Mouse (Mus musculus) telencephalon, adult 2 months (tissue): ENCODE results near the gene Olfr220.
A peak's percentile ranks its signal among the peaks of the same experiment; 100 is the strongest.

Source experiments
- DNase-seq: peaks from one replicate; pipeline ENCODE4 v3.0.0-alpha.2; 2011; ENCODE audit warnings: low read depth, low spot score

Olfr220 gene

DNA sequence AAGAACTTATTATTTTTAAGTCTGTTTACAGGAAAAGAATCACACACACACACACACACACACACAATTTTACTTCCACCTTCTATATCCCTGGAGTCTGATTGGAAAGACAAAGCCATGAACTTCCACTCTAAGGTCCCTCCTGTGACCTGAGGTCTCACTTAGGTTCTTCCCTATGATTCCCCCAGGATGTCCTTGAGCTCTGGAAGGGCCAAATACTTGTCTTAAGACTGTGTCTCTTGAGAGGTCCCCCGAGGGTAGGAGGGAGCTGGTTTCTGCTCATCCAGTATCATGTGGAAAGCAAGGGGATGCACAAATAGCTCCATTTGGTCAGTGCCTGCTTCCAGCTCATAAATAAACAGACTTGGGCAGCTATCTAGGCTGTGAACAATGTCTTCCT is at the start of gene Olfr220:
Gene Olfr220 (plus strand): TSS at position 301 of the 400 bp plus-strand sequence.
- DNase-seq: no peak

DNA sequence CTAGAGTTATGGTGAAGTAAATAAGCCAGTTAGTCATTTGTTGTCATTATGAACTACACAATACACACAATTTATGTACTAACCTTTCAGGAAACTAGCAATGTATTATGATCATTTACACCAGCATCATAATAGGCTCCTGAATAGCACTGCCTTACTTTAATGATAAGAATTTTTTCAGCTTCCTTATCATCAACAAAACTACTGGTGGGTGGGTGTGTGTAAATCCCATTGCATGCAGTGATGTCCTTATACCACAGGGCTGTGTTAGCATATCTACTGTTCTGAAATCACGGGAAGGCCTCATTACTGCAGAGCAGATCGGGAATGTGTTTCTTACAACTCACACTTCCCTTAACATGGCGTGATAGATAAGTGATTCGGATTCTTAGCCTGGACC is 18.9 kb upstream of the Olfr220 start:
- no peak for DNase-seq

DNA sequence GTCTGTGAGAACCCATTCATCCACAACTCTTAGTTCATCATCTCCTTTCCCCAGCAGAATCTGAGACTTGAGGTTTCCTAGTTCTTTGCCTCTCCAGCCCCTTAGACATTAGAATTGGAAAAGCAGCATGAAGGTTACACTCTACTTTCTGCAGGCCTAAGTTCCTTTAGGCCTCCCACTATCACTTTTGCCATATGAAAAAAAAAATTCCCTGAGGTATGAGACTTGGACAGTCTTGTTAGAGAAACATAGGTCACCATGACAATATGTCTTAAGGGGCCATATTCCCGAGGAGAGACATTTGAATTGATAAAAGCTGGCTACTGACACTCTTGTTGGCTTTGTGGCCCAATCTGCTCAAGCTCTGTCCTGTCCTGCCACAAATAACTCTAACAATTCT is 18.1 kb upstream of the Olfr220 start, which contains the start of gene Olfr414:
Gene Olfr414 (plus strand): TSS at position 301 of the 400 bp plus-strand sequence.
- DNase-seq: no peak

DNA sequence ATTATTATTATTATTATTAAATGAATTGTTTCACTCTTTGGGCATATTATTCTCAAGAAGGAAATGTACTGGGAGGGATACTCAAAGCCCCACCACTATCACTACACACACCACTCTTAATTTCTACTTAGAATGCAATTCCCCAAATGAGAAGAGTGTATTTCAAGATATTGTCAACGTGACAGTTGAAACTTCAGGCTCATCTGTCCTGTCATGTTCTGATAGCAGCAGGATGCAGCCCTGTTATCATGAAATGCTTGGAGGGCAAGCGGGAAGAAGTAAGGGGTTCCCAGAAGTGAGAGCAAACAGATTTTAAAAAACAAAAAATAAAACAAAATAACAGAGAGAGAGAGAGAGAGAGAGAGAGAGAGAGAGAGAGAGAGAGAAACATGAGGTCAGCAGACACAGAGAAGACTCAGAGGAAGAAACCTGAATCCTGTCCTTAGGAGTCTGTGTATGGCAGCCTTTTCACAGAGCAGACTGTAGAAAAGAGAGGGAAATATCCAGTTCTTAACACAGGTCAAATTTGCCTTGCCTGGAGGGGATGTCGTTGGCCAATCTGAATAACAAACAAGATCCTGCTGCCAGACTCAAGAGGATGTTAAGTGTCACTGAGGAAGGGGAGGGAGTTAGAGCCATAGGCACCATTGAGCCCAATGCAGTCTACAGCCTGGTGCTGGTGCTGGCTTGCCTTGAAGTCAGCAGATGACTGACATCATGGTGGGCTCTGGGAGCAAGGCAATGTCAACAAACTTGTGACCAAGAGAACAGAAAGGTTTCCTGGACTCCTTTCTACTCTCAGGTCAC is 15.5 kb upstream of the Olfr220 start:
- no peak for DNase-seq

DNA sequence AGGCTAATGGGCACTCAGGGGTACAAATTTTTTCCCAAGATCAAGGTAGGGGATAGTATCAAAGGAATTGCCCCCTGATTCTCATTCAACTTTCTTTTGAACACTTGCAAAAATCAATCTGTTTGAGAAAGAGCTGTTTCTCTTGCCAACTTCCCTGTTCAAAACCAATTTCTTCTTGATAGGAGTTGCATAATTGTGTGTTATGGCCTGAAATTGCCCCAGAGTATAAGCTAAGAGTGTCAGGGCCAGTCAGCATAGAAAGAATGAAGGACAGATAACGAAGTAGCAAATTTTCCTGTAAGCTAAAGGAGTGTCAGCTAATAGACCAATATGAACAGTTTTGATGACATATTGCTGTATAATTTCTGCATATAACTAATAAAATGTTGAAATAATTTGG is 14.5 kb upstream of the Olfr220 start:
- DNase-seq: no peak

DNA sequence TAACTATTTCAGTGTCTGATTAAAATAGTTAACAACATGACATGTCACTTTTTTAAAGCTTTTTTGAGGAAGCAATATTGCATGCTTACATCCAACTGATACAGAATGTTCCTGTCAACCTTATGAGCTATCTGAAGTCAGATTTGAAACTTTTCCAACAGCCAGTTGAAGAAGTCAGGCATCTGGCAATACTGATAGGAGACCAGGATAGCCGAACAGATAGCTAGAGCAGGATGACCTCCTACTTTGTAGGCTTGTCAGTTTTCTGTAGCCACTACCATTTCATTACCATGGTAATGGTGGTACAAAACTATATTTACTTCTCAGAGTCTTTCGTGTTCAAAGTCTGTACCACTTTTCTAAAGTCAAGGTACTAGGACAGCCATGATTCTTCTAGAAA is 13.5 kb upstream of the Olfr220 start:
- DNase-seq: no peak

DNA sequence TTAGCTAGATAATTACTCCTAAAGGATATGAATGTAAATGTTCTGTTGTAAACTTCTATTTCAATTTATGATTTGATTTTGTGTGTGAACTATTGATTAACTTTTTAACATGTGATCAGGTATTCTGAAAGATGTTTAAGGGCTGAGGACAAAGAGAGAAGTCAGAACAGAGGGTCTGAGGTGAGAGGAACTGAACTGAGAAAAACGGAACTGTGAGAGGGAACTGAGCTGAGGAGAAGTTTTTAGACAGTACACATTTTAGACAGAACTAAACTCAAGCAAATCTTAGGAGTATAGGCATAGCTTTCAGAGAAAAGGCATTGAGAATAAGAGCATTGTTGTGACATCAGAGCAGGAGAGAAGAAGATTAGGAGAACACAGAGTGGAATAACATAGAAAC is 7.8 kb upstream of the Olfr220 start:
- DNase-seq: no peak

DNA sequence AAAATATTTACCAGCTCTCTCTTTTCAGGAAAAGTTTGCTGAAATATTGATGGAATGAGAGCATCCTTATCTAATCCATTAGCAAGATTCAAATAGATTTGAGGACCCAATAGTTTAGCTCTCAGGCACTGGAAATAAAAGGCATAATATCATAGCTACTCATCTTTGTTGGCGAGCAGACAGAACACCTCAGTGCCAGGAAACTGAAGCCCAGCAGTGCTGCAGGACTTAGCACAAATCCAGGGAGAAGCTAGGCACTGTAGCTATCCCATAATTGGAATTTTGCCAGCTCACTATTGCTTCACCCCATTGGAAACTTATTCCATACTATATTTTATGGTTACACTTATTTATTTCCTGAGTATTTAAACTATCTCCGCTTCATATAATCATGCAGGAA is 13.2 kb downstream of the Olfr220 start:
- no peak for DNase-seq

DNA sequence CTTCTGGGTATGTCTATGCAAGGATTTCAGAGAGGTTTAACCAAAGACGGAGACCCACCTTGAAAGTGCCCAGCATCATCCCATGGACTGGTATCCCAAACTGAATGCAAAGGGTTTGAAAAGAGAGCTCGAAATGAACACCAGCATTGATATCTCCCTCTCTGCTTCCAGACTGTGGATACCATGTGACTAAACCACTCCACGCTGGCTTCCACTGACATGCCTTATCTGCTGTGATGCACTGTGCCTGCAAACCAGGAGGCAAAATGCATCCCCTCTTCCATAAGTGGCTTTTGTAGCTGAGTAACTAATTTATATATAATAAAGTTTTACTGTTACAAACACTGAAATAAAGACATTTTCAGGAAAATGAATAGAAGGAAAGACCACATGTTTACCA is 23.5 kb downstream of the Olfr220 start:
- no peak for DNase-seq

DNA sequence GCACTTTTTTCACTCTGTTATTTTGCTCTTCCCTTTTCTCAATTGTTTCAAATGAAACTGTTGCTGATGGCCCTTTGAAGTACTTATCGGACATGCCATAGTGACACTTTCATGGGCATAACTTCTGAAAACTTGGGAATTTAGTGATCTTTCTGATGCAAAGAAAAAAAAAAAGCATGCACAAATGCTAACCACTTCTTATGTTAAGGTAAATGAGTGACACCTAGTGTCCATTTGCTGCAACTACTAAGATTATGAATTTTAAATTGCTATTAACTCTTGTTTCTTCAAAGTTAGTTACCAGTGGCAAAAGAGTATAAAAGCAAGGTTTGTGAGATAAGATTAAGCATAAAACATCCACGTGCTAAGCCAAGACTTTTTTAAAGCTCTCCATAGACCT is 24.4 kb downstream of the Olfr220 start:
- peak; percentile 23 for DNase-seq

DNA sequence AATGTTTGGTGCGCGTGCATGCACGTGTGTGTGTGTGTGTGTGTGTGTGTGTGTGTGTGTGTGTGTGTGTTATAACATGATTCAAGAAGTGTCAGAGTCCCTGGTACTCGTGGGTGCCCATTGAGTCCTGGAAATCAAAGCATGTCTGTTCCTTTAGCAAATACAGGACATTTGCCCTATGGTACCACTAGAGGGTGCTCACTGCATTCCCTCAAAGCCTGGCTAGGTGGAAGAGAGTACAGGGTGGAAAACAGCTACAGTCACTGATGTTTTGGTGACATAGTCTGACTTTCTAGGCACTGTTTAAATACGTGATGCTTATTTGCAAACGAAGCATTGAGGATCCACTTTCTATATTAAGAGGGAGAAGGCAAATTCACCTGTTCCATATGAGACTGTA is 27.9 kb downstream of the Olfr220 start:
- DNase-seq: peak; percentile 58

DNA sequence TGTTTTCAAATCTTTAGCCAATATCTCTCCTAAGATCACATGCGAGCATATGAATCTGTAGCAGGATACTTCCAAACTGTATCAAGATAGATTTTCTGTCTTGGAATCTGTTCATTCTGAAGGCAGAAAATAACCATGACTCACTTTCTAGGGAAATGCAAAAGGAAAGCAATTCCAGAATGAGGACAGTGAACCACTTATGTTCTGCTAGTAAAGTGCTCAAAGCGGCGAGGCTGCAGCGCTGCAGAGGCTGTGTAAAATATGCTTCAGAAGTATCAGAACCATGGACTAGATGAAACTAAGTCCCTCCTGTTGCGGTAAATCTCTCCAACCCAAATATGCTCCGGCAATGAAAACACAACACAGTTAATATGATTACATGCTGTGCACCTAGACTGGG is 40.7 kb downstream of the Olfr220 start:
- peak; percentile 68 for DNase-seq

DNA sequence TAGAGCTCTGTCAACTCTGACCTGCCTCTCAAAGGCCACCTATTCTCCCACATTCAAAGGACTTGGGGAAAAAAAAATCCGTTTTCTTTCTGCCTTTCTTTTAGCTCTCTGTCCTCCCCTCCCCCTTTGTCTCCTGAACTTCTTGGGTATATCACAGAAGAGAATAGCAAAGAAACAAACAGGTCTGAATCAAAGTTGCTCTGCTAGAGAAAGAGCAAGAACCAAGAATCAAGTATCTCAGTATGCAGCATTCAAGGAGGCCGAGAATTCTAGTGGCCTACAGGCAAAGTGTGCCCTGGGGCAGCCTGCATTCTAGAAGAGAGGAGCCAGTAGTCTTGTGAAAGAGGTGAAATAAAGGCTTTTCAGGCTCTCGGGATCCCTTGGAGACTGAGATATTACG is 58.2 kb downstream of the Olfr220 start:
- no peak for DNase-seq
